Mouse (Mus musculus) heart, adult 2 months (tissue): ENCODE results near the gene Nde1. TPM values are rescaled to one million over a fixed set of nuclear protein-coding genes. Genes with fewer than 3 reads are reported as not detected.
A peak's percentile ranks its signal among the peaks of the same experiment; 100 is the strongest.

ENCODE experiments used
- DNase-seq, 2 experiments: peaks; one replicate each; pipeline ENCODE4 v3.0.0; 2021
- H3K27ac ChIP-seq: fragments of 200-600 bp; 2 replicates; pipeline ENCODE4 v1.8.1; 2022
- H3K27me3 ChIP-seq: fragments of 200-500 bp; 2 replicates; pipeline ENCODE4 v1.6.1; 2012; ENCODE audit warnings: mild to moderate bottlenecking, low read length, inconsistent platforms, mixed read lengths; ENCODE audit not compliant: control insufficient read depth, insufficient read depth
- H3K36me3 ChIP-seq: fragments of 200-500 bp; 2 replicates; pipeline ENCODE4 v1.6.1; 2012; ENCODE audit warnings: low read length, inconsistent platforms; ENCODE audit not compliant: control insufficient read depth, insufficient read depth
- H3K4me1 ChIP-seq: fragments of 200-500 bp; 2 replicates; pipeline ENCODE4 v1.6.1; 2011; ENCODE audit warnings: low read length; ENCODE audit not compliant: control insufficient read depth, insufficient read depth
- H3K4me3 ChIP-seq: fragments of 200-600 bp; 2 replicates; pipeline ENCODE4 v1.8.1; 2022
- H3K79me2 ChIP-seq: fragments of 200-500 bp; replicated peaks from 2 replicates; pipeline ENCODE4 v1.6.1; 2012; ENCODE audit warnings: mild to moderate bottlenecking, inconsistent platforms, low read length, moderate library complexity, mixed read lengths; ENCODE audit not compliant: control insufficient read depth, insufficient read depth
- H3K9ac ChIP-seq: fragments of 200-500 bp; 2 replicates; pipeline ENCODE4 v1.6.1; 2012; ENCODE audit warnings: low read depth, mild to moderate bottlenecking, control low read depth, inconsistent platforms, low read length, mixed read lengths
- CTCF ChIP-seq: fragments of 200-600 bp; IDR thresholded peaks from 2 replicates; pipeline ENCODE4 v1.8.1; 2022; ENCODE audit warnings: antibody characterized with exemption, mild to moderate bottlenecking, moderate library complexity
- EP300 ChIP-seq: fragments of 200-500 bp; IDR thresholded peaks from 2 replicates; pipeline ENCODE4 v1.6.1; 2011; ENCODE audit warnings: low read depth, low read length, control low read depth; ENCODE audit not compliant: insufficient read depth
- POLR2A ChIP-seq: fragments of 200-500 bp; IDR thresholded peaks from 2 replicates; pipeline ENCODE4 v1.6.1; 2011; ENCODE audit warnings: mild to moderate bottlenecking, low read depth, low read length, control low read depth; ENCODE audit not compliant: insufficient read depth
- WGBS: fragments of 180-500 bp; shearing (Covaris S2); methylation state at CpG from one replicate; pipeline ENCODE4 v1.1.7; 2018; 5-methylcytosine and 5-hydroxymethylcytosine counted together
- intact Hi-C: fragments of 180-260 bp; cut with DNase I; formaldehyde crosslinking; loops from one replicate; pipeline ENCODE4 v1.15.1; 2025
- long read RNA-seq: library from polyadenylated mRNA; stranded (forward); transcript quantifications from one replicate; pipeline ENCODE4 v2.0.0, GENCODE M21; 2021
- polyA plus RNA-seq: library from polyadenylated mRNA; depleted of rRNA; stranded (reverse); fragments of >200 nt; gene quantifications from 2 replicates; pipeline ENCODE4 v1.2.3, GENCODE M21; 2012; rRNA removed
- total RNA-seq, 2 experiments: library from RNA; stranded (reverse); gene quantifications; 2 replicates each; pipeline ENCODE4 v1.2.3; 2021

Nde1 gene
- total RNA-seq (10 to 100 TPM; 30.0 to 31.9 TPM), polyA plus RNA-seq (28.2 and 39.7 TPM in 2 replicates)
- long read RNA-seq, transcript Nde1-202 (9 exons, 2,335 nt): minor isoform, 6 of 23 reads
- long read RNA-seq, transcript Nde1-201 (9 exons, 2,287 nt): major isoform, 12 of 23 reads
- long read RNA-seq, partial matches to known transcripts: 3 of 23 reads
- long read RNA-seq, other reads (novel, unspliced or antisense): 1 of 23 reads

DNA sequence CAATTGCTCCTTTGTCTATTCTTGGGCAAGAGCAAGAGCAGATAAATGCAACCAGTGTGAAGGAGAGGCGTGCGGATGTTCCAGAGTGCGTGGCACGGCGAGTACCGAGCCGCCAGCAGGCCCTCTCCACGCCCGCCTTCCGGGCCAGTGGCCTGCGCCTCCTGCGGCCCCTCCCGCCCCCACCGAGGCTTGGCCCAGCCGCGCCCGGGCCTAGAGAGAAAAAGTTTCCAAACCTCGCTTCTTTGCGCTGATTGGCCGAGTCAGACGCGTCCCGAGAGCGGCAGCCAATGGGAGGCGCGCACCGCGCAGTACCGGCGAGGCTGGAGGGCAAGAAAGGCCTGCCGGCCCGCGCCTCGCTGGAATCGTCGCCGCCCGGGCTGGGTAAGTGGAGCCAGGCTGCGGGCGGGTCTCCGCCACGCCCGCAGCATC, at the start of gene Nde1, which contains the start of gene Marf1:
TSS of gene Nde1 (plus strand) at position 288 of the 429 bp plus-strand sequence.
TSS of gene Marf1 (minus strand) at position 364 of the 429 bp plus-strand sequence.
- peaks cover 2% of the 10 kb centered on the region; the same call in 1 of the 2 replicates for H3K79me2 ChIP-seq
- peak within 1 kb of the TSS; percentile 93 for H3K27ac ChIP-seq
- H3K27me3 ChIP-seq: no peaks in the 10 kb centered on the region
- H3K9ac ChIP-seq: peak within 1 kb of the TSS; percentile 86
- H3K4me1 ChIP-seq: peaks cover 6% of the 10 kb centered on the region
- peak; percentile 91 to 96 for DNase-seq
- no peaks in the 10 kb centered on the region for H3K36me3 ChIP-seq
- TF ChIP-seq EP300: 0 out of 2 replicates have a peak, but pooled peaks have one; percentile 33
- TF ChIP-seq CTCF: peak; percentile 28; the same call in 1 of the 2 replicates
- peak; percentile 93 for TF ChIP-seq POLR2A
- peak within 1 kb of the TSS; percentile 72 for H3K4me3 ChIP-seq
- intact Hi-C loops: loop anchor here (2.0 to 5.0 kb wide), 2 partner anchors 14 to 154 kb away; partner anchors contain the start of gene Fopnl
- under 1% methylated on average over 43 of the region's 43 CpGs for WGBS

GRCm38 (mm10) chr16:14117299-14117698, 45.8 kb upstream of the Nde1 start:
- Histone ChIP-seq H3K4me3 (no peak overlapping the region), H3K4me1 (no peaks in the 10 kb centered on the region), H3K27me3 (no peaks in the 10 kb centered on the region), H3K9ac (no peak overlapping the region), H3K79me2 (no peaks in the 10 kb centered on the region; the same call in 1 of the 2 replicates), H3K36me3 (peaks cover 6% of the 10 kb centered on the region), H3K27ac (no peak overlapping the region)
- no peak for DNase-seq
- 19% methylated on average over 2 of the region's 2 CpGs for WGBS
- TF ChIP-seq EP300 (no peak), CTCF (no peak), POLR2A (no peak)
- intact Hi-C loops: no loop called here

DNA sequence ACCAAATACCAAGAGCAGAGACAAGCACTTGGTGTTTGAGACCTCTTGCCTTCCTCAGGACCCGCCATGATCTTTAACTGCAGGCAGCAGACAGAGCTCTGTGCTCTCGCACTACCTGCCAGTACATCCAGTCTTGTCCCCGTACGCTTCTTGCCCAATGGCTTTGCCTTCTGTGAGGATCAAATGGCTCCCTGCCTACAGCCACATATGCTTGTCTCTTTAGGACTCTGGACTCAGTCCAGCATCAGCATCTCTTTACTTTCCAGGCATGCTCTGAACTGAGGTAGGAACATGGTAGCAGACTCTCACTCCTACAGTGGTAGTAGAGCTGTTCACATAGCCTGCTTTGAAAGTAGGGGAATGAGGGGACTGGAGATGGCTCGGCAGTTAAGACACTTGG, 42.1 kb upstream of the Nde1 start:
- Histone ChIP-seq H3K4me3 (no peak overlapping the region), H3K36me3 (peaks cover 11% of the 10 kb centered on the region), H3K79me2 (no peaks in the 10 kb centered on the region; the same call in 1 of the 2 replicates), H3K9ac (no peak overlapping the region), H3K27ac (no peak overlapping the region), H3K4me1 (no peaks in the 10 kb centered on the region; the same call in 1 of the 2 replicates), H3K27me3 (no peaks in the 10 kb centered on the region)
- WGBS: 90% methylated on average over 5 of the region's 5 CpGs
- DNase-seq: no peak
- no peak for TF ChIP-seq CTCF
- no peak for TF ChIP-seq EP300
- no peak for TF ChIP-seq POLR2A
- intact Hi-C loops: no loop called here

DNA sequence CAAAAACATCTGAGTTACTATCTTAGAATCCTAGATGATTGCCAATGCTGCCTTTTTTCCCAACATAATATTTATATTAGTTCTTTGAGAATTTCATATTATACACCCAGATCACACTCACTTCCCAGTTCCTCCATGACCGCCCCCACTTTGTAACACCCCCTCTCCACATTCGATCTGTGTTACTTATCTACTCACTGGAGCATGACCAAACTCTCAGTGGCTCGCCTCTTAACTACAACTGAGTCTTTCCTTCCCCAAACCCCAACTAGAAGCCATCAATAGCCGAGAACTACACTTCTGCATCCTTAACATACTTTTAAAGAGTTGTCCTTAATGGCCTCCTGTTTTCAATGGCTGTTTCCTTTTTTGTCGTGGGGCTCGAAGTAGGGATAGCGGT, 41.5 kb upstream of the Nde1 start:
- Histone ChIP-seq H3K9ac (no peak overlapping the region), H3K27me3 (no peaks in the 10 kb centered on the region), H3K36me3 (peaks cover 13% of the 10 kb centered on the region), H3K27ac (no peak overlapping the region), H3K4me3 (no peak overlapping the region), H3K4me1 (no peaks in the 10 kb centered on the region; the same call in 1 of the 2 replicates), H3K79me2 (no peaks in the 10 kb centered on the region; the same call in 1 of the 2 replicates)
- intact Hi-C loops: no loop called here
- WGBS: 96% methylated on average over 7 of the region's 7 CpGs
- no peak for TF ChIP-seq EP300
- TF ChIP-seq POLR2A: no peak
- TF ChIP-seq CTCF: no peak
- no peak for DNase-seq

DNA sequence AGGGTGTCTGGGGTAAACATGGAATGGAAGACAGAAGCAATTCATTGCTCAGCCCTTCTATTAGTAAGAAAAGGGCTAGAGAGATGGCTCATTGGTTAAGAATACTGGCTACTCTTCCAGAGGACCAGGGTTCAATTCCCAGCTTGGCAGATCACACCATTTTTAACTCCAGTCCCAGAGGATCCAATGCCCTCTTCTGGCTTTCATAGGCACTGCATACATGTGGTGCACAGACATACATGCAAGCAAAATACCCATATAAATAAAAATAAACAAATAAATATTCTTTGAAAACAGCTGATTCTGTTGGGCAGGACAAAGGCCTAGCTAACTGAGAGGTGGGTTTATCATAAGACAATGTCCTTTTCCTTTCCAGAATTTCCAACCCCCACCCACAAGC, 40.5 kb upstream of the Nde1 start:
- no peaks in the 10 kb centered on the region; the same call in 1 of the 2 replicates for H3K79me2 ChIP-seq
- H3K4me3 ChIP-seq: no peak overlapping the region
- peaks cover 7% of the 10 kb centered on the region for H3K36me3 ChIP-seq
- intact Hi-C loops: no loop called here
- no peak for DNase-seq
- H3K9ac ChIP-seq: no peak overlapping the region
- TF ChIP-seq CTCF (peak; percentile 38), EP300 (no peak)
- H3K27ac ChIP-seq: no peak overlapping the region
- no peaks in the 10 kb centered on the region for H3K27me3 ChIP-seq
- no peaks in the 10 kb centered on the region; the same call in 1 of the 2 replicates for H3K4me1 ChIP-seq

DNA sequence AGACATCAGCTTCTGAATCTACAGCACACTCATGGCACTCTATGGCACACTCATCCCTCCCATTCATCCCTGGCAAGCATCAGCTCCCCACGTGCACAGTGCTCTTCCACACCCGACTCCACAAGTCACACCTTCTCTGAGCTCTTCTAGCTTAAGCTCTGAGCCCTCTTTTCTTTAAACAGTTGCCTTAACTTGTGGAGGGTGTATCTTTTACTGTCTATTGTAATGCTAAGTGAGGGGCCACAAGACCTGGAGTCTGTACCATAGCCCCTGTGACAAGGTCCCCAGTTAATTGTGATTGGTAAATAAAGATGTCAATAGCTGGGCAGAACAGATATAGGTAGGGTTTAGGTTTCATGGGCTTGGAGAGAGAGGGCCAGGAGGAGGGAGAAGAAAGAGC, 39.2 kb upstream of the Nde1 start:
- Histone ChIP-seq H3K27me3 (no peaks in the 10 kb centered on the region), H3K36me3 (peaks cover 6% of the 10 kb centered on the region), H3K4me3 (no peak overlapping the region), H3K27ac (no peak overlapping the region), H3K79me2 (no peaks in the 10 kb centered on the region; the same call in 1 of the 2 replicates), H3K4me1 (no peaks in the 10 kb centered on the region; the same call in 1 of the 2 replicates), H3K9ac (no peak overlapping the region)
- 94% methylated on average over 2 of the region's 2 CpGs for WGBS
- intact Hi-C loops: no loop called here
- TF ChIP-seq EP300: no peak
- no peak for TF ChIP-seq CTCF
- no peak for TF ChIP-seq POLR2A
- no peak for DNase-seq
